Mouse (Mus musculus): ENCODE data around the gene Ephb6. TPM values are rescaled to one million over a fixed set of nuclear protein-coding genes. Genes with fewer than 3 reads are reported as not detected.
"Not testable (repeated sequence)": the region's sequence is repeated elsewhere in the genome, so short reads cannot be mapped to it uniquely, and the experiment has no call there.

Ephb6 gene
- 27.4 and 28.4 TPM in 2 replicates for polyA plus RNA-seq (2015; fragmentation: Nextera tagmentation; extraction: Ambion mirVana)

GRCm38 (mm10) chr6:41605061-41605793 lies at the start of gene Ephb6:
Ephb6 (plus strand) TSS chr6:41605482.
- no peaks in the 10 kb centered on the region for H3K9me3 ChIP-seq (replicated peaks)
- H3K36me3 ChIP-seq = no peaks in the 10 kb centered on the region
- peak within 1 kb of the TSS; percentile 84 for H3K4me2 ChIP-seq (replicated peaks)
- H3K9ac ChIP-seq = peak within 1 kb of the TSS; percentile 78
- peaks cover 7% of the 10 kb centered on the region for H3K4me1 ChIP-seq
- no peaks in the 10 kb centered on the region for H3K27me3 ChIP-seq
- H3K4me3 ChIP-seq (replicated peaks) = peak within 1 kb of the TSS; percentile 76
- peak within 1 kb of the TSS; percentile 91 for H3K27ac ChIP-seq (replicated peaks)
- ATAC-seq (ENCODE audit: insufficient number of reproducible peaks, low FRiP score, low TSS enrichment, low read depth) = peak; percentile 92
- WGBS = under 1% methylated on average over 68 of the region's 68 CpGs

- ATAC-seq (ENCODE audit: insufficient number of reproducible peaks, low FRiP score, low TSS enrichment, low read depth) = no peak
- H3K27me3 ChIP-seq = no peaks in the 10 kb centered on the region
- H3K27ac ChIP-seq (replicated peaks) = no peak overlapping the region
- no peak overlapping the region for H3K9ac ChIP-seq
- no peaks in the 10 kb centered on the region for H3K9me3 ChIP-seq (replicated peaks)
- H3K36me3 ChIP-seq = no peaks in the 10 kb centered on the region
- no peaks in the 10 kb centered on the region for H3K4me1 ChIP-seq
- H3K4me2 ChIP-seq (replicated peaks) = no peak overlapping the region
- no peak overlapping the region for H3K4me3 ChIP-seq (replicated peaks)
Observed at GRCm38 (mm10) chr6:41556389-41556788, 48.9 kb upstream of the Ephb6 start.

DNA sequence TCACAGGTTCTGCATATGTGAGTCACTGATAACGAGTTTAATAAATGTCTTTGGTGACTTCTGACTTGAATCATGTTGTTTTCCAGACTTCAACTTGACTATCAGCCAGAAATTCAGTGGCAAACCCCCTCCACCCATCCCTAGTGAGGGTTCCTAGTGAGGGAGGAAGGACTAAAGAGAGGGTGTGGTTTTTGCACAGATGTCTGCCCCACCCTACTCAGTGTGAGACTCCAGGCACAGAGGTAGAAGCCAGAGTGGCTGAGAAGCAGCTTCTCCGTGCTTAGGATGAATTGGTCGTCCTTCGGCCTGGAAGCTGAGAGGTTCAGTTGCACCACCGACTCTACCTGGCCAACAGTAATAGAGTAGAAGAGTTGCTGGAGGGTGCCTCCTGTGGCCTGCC lies 47.8 kb upstream of the Ephb6 start:
- no peak overlapping the region for H3K4me3 ChIP-seq (replicated peaks)
- no peaks in the 10 kb centered on the region for H3K27me3 ChIP-seq
- no peak overlapping the region; the same call in 1 of the 2 replicates for H3K27ac ChIP-seq (replicated peaks)
- H3K36me3 ChIP-seq = no peaks in the 10 kb centered on the region
- H3K9me3 ChIP-seq (replicated peaks) = no peaks in the 10 kb centered on the region
- WGBS = 70% methylated on average over 5 of the region's 5 CpGs
- no peak for ATAC-seq (ENCODE audit: insufficient number of reproducible peaks, low FRiP score, low TSS enrichment, low read depth)
- no peak overlapping the region for H3K4me2 ChIP-seq (replicated peaks)
- H3K4me1 ChIP-seq = no peaks in the 10 kb centered on the region
- H3K9ac ChIP-seq = no peak overlapping the region

DNA sequence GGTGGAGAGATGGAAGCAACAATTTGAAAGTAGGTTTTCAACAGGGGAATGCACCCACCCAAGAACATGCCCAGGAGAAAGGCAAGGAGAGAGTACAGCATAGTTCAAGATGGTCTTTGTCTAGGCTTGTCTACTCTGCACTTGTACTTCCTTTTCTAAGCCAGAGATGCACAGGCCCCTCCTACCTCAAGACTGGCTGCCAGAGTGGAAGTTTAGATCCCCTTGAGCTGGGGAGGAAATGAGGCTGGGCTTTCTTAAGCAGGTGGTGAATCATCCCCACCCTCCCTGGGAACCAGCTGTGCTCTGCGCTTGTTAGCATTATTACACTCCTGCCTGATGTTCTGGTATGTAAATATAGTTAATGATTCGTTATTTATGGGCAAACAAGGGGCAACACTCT lies 47.0 kb upstream of the Ephb6 start:
- Histone ChIP-seq H3K36me3 (no peaks in the 10 kb centered on the region), H3K4me1 (no peaks in the 10 kb centered on the region), H3K27ac (replicated peaks) (no peak overlapping the region; the same call in 1 of the 2 replicates), H3K9me3 (replicated peaks) (no peaks in the 10 kb centered on the region), H3K9ac (no peak overlapping the region), H3K4me3 (replicated peaks) (no peak overlapping the region), H3K4me2 (replicated peaks) (no peak overlapping the region), H3K27me3 (no peaks in the 10 kb centered on the region)
- no peak for ATAC-seq (ENCODE audit: insufficient number of reproducible peaks, low FRiP score, low TSS enrichment, low read depth)
- 46% methylated on average over 2 of the region's 2 CpGs for whole genome bisulfite sequencing

DNA sequence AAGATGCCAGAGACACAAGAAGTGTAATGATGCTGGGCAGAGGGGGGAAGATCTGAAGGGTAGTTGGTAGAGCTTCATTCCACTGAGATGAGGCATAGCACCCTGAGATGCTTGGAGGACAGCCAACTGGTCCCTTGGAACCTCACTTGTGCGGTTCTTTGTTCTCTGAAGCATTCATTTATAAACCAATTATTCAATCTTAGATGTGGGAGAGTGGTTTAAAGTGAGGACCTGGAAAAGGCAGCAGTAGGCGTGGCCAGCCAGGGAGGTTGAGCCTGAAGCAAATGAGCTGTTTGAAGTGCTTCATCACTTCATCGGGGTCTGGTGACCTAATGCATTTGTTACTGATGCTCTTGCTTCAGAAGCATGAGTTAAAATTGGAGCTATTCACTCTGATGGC lies 46.0 kb upstream of the Ephb6 start:
- Histone ChIP-seq H3K4me1 (no peaks in the 10 kb centered on the region), H3K4me3 (replicated peaks) (no peak overlapping the region), H3K27ac (replicated peaks) (no peak overlapping the region), H3K9ac (no peak overlapping the region), H3K9me3 (replicated peaks) (no peaks in the 10 kb centered on the region), H3K36me3 (no peaks in the 10 kb centered on the region), H3K27me3 (no peaks in the 10 kb centered on the region), H3K4me2 (replicated peaks) (no peak overlapping the region)
- WGBS = 42% methylated on average over 3 of the region's 3 CpGs
- no peak for ATAC-seq (ENCODE audit: insufficient number of reproducible peaks, low FRiP score, low TSS enrichment, low read depth)

DNA sequence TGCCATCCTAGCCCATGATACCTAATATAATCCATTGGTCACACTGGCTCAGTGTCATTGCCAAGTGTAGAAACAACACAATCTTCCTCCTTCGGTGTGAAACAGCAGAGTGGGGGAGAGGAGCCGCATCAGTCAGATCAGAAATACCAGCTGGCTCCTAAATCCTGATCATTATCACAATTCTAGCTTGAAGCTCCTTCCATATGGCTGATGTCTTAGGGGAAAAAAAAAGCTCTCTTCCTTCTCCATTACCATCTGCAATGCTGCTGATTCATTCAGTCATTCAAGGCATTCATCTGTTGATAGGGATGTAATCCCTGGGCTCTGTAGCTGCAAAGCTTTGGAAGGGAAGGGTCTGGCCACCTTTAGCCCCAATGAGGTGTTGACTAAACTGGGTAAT lies 45.0 kb upstream of the Ephb6 start:
- no peak overlapping the region; the same call in 1 of the 2 replicates for H3K27ac ChIP-seq (replicated peaks)
- no peak overlapping the region for H3K4me3 ChIP-seq (replicated peaks)
- no peak for ATAC-seq (ENCODE audit: insufficient number of reproducible peaks, low FRiP score, low TSS enrichment, low read depth)
- WGBS = 45% methylated on average over 2 of the region's 2 CpGs
- no peaks in the 10 kb centered on the region for H3K36me3 ChIP-seq
- no peaks in the 10 kb centered on the region for H3K27me3 ChIP-seq
- no peak overlapping the region for H3K4me2 ChIP-seq (replicated peaks)
- H3K9ac ChIP-seq = no peak overlapping the region
- no peaks in the 10 kb centered on the region for H3K4me1 ChIP-seq
- H3K9me3 ChIP-seq (replicated peaks) = no peaks in the 10 kb centered on the region

DNA sequence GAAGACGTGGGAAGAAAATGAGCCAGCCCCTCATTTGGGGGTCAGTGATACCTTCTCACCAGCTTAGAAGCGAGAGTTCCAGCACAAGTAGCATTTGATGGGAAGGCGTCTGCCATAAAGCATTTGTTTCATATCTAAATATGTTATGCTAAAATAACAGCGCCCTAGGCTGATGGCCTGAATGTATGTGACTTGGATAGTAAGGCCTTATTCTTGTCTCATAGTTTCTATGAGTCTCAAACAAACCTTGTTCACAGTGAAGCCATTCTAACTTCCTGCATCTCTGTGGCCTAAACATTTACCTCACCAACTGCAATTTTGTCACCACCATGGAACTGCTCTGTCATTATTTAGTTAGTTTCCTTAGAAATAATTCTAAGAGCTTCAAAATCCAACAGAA lies 42.7 kb upstream of the Ephb6 start:
- 0 out of 2 replicates have a peak overlapping the region, but pooled peaks have one; percentile 2 for H3K4me2 ChIP-seq (replicated peaks)
- 85% methylated on average over 4 of the region's 4 CpGs for WGBS
- H3K9ac ChIP-seq = no peak overlapping the region
- H3K36me3 ChIP-seq = no peaks in the 10 kb centered on the region
- no peak overlapping the region for H3K27ac ChIP-seq (replicated peaks)
- no peaks in the 10 kb centered on the region for H3K9me3 ChIP-seq (replicated peaks)
- H3K27me3 ChIP-seq = no peaks in the 10 kb centered on the region
- ATAC-seq (ENCODE audit: insufficient number of reproducible peaks, low FRiP score, low TSS enrichment, low read depth) = no peak
- peak overlapping the region; percentile 23 for H3K4me3 ChIP-seq (replicated peaks)
- H3K4me1 ChIP-seq = no peaks in the 10 kb centered on the region

GRCm38 (mm10) chr6:41563104-41563951 lies 42.0 kb upstream of the Ephb6 start:
- not testable (repeated sequence) for H3K9me3 ChIP-seq (replicated peaks); H3K36me3 ChIP-seq; H3K4me2 ChIP-seq (replicated peaks); H3K27me3 ChIP-seq; ATAC-seq (ENCODE audit: insufficient number of reproducible peaks, low FRiP score, low TSS enrichment, low read depth); H3K9ac ChIP-seq; H3K27ac ChIP-seq (replicated peaks); H3K4me1 ChIP-seq
- H3K4me3 ChIP-seq (replicated peaks) = peak overlapping the region; percentile 23
- 47% methylated on average over 5 of the region's 23 CpGs for WGBS

DNA sequence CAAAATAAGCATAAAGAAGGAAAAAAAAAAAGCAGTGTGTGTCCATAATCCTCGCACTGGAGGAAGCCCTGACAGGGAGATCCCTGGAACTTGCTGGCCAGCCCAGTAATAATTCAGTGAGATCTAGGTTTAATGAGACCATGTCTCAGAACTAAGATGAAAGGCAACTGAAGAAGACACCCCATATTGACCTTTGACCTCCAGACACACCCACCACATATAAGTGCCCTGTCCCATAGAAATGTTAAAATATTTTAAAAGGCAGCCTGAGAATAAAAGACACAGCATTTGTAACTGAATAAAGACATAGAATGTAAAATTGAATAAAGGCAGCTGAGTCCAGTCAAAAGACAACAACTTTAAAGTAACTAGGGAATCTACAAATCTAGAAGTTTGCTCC lies 40.0 kb upstream of the Ephb6 start:
- WGBS = 72% methylated on average over 1 of the region's 1 CpGs
- H3K36me3 ChIP-seq = no peaks in the 10 kb centered on the region
- no peaks in the 10 kb centered on the region for H3K27me3 ChIP-seq
- H3K9me3 ChIP-seq (replicated peaks) = no peaks in the 10 kb centered on the region
- no peak overlapping the region for H3K9ac ChIP-seq
- no peaks in the 10 kb centered on the region for H3K4me1 ChIP-seq
- ATAC-seq (ENCODE audit: insufficient number of reproducible peaks, low FRiP score, low TSS enrichment, low read depth) = no peak
- no peak overlapping the region for H3K4me2 ChIP-seq (replicated peaks)
- H3K4me3 ChIP-seq (replicated peaks) = no peak overlapping the region
- no peak overlapping the region for H3K27ac ChIP-seq (replicated peaks)

DNA sequence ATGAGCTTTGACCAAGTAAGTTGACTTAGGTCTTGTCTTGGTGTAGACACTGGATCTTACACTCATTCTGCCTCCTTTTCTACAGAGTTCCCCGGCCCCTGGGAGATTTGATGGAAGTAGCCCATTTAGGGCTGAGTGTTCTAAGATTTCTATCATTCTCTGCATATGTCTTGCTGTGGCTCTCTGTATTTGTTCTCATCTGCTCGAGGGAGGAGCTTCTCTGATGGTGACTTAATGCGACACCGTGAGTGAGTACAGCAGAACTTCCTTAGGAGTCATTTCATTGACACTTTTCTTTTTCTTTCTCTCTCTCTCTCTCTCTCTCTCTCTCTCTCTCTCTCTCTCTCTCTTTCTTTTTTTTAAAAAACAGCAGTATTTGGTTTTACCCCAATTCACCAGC lies 38.3 kb upstream of the Ephb6 start:
- Histone ChIP-seq H3K9ac (no peak overlapping the region), H3K4me1 (no peaks in the 10 kb centered on the region), H3K4me2 (replicated peaks) (no peak overlapping the region), H3K27me3 (no peaks in the 10 kb centered on the region), H3K27ac (replicated peaks) (no peak overlapping the region), H3K36me3 (no peaks in the 10 kb centered on the region), H3K4me3 (replicated peaks) (no peak overlapping the region), H3K9me3 (replicated peaks) (no peaks in the 10 kb centered on the region)
- WGBS = 81% methylated on average over 4 of the region's 4 CpGs
- no peak for ATAC-seq (ENCODE audit: insufficient number of reproducible peaks, low FRiP score, low TSS enrichment, low read depth)

GRCm38 (mm10) chr6:41569078-41569477 lies 36.2 kb upstream of the Ephb6 start:
- H3K4me3 ChIP-seq (replicated peaks) = no peak overlapping the region
- 74% methylated on average over 3 of the region's 3 CpGs for WGBS

More at GRCm38 (mm10) chr6:41569078-41569477, 36.2 kb upstream of the Ephb6 start:
- Histone ChIP-seq H3K9ac (no peak overlapping the region), H3K9me3 (replicated peaks) (no peaks in the 10 kb centered on the region), H3K27me3 (no peaks in the 10 kb centered on the region), H3K4me1 (no peaks in the 10 kb centered on the region), H3K4me2 (replicated peaks) (no peak overlapping the region), H3K27ac (replicated peaks) (no peak overlapping the region), H3K36me3 (no peaks in the 10 kb centered on the region)
- ATAC-seq (ENCODE audit: insufficient number of reproducible peaks, low FRiP score, low TSS enrichment, low read depth) = no peak
